Mouse (Mus musculus): ENCODE measurements around the gene Lgals7. TPM values are rescaled to one million over a fixed set of nuclear protein-coding genes. Genes with fewer than 3 reads are reported as not detected.

Gene Lgals7
- polyA plus RNA-seq, 1 experiment from 2014 or later = 5.3 TPM

GRCm38 (mm10) chr7:28826402-28826772, 37.3 kb upstream of the Lgals7 start:
- Histone ChIP-seq H3K9me3 (ENCODE audit: control insufficient read depth, low read length) (no peaks in the 10 kb centered on the region), H3K4me2 (ENCODE audit: low read length) (no peak overlapping the region), H3K36me3 (ENCODE audit: control insufficient read depth, insufficient read depth, low read length) (peaks cover 28% of the 10 kb centered on the region), H3K27ac (ENCODE audit: low read depth, low read length) (no peak overlapping the region; the same call in 1 of the 2 replicates), H3K4me1 (ENCODE audit: control insufficient read depth, insufficient read depth, low read depth, low read length) (peaks cover 12% of the 10 kb centered on the region), H3K27me3 (replicated peaks; ENCODE audit: control insufficient read depth, insufficient read depth, low read length) (no peaks in the 10 kb centered on the region), H3K4me3 (ENCODE audit: low read length) (no peak overlapping the region), H3K9ac (ENCODE audit: low read depth, low read length) (peak overlapping the region; percentile 70; the same call in 1 of the 2 replicates)
- no peak for ATAC-seq
- 90% methylated on average over 7 of the region's 7 CpGs for WGBS

- Histone ChIP-seq H3K9ac (ENCODE audit: low read depth, low read length) (no peak overlapping the region), H3K27me3 (replicated peaks; ENCODE audit: control insufficient read depth, insufficient read depth, low read length) (no peaks in the 10 kb centered on the region), H3K36me3 (ENCODE audit: control insufficient read depth, insufficient read depth, low read length) (peaks cover 25% of the 10 kb centered on the region), H3K9me3 (ENCODE audit: control insufficient read depth, low read length) (no peaks in the 10 kb centered on the region), H3K27ac (ENCODE audit: low read depth, low read length) (no peak overlapping the region), H3K4me2 (ENCODE audit: low read length) (no peak overlapping the region), H3K4me3 (ENCODE audit: low read length) (no peak overlapping the region), H3K4me1 (ENCODE audit: control insufficient read depth, insufficient read depth, low read depth, low read length) (peaks cover 10% of the 10 kb centered on the region)
- 59% methylated on average over 3 of the region's 3 CpGs for WGBS
- ATAC-seq = no peak
Measured at GRCm38 (mm10) chr7:28827338-28827737, 36.3 kb upstream of the Lgals7 start.

- Histone ChIP-seq H3K4me1 (ENCODE audit: control insufficient read depth, insufficient read depth, low read depth, low read length) (peaks cover 6% of the 10 kb centered on the region), H3K4me2 (ENCODE audit: low read length) (no peak overlapping the region), H3K27me3 (replicated peaks; ENCODE audit: control insufficient read depth, insufficient read depth, low read length) (no peaks in the 10 kb centered on the region), H3K9me3 (ENCODE audit: control insufficient read depth, low read length) (no peaks in the 10 kb centered on the region), H3K9ac (ENCODE audit: low read depth, low read length) (no peak overlapping the region), H3K27ac (ENCODE audit: low read depth, low read length) (no peak overlapping the region), H3K36me3 (ENCODE audit: control insufficient read depth, insufficient read depth, low read length) (peaks cover 19% of the 10 kb centered on the region), H3K4me3 (ENCODE audit: low read length) (no peak overlapping the region)
- WGBS = 93% methylated on average over 8 of the region's 8 CpGs
- ATAC-seq = no peak
Measured at GRCm38 (mm10) chr7:28829821-28830220, 33.8 kb upstream of the Lgals7 start.

GRCm38 (mm10) chr7:28830981-28831380, 32.7 kb upstream of the Lgals7 start:
- WGBS = 89% methylated on average over 5 of the region's 5 CpGs
- ATAC-seq = no peak

GRCm38 (mm10) chr7:28831411-28832125, 32.1 kb upstream of the Lgals7 start:
- Histone ChIP-seq H3K4me3 (ENCODE audit: low read length) (no peak overlapping the region), H3K27me3 (replicated peaks; ENCODE audit: control insufficient read depth, insufficient read depth, low read length) (no peaks in the 10 kb centered on the region), H3K27ac (ENCODE audit: low read depth, low read length) (no peak overlapping the region), H3K36me3 (ENCODE audit: control insufficient read depth, insufficient read depth, low read length) (peaks cover 19% of the 10 kb centered on the region), H3K4me2 (ENCODE audit: low read length) (no peak overlapping the region), H3K9me3 (ENCODE audit: control insufficient read depth, low read length) (no peaks in the 10 kb centered on the region), H3K4me1 (ENCODE audit: control insufficient read depth, insufficient read depth, low read depth, low read length) (no peaks in the 10 kb centered on the region), H3K9ac (ENCODE audit: low read depth, low read length) (no peak overlapping the region)
- WGBS = 92% methylated on average over 17 of the region's 17 CpGs
- no peak for ATAC-seq

More at GRCm38 (mm10) chr7:28830981-28831380, 32.7 kb upstream of the Lgals7 start:
- Histone ChIP-seq H3K27me3 (replicated peaks; ENCODE audit: control insufficient read depth, insufficient read depth, low read length) (no peaks in the 10 kb centered on the region), H3K9me3 (ENCODE audit: control insufficient read depth, low read length) (no peaks in the 10 kb centered on the region), H3K4me1 (ENCODE audit: control insufficient read depth, insufficient read depth, low read depth, low read length) (peaks cover 1% of the 10 kb centered on the region), H3K27ac (ENCODE audit: low read depth, low read length) (no peak overlapping the region), H3K9ac (ENCODE audit: low read depth, low read length) (no peak overlapping the region), H3K4me2 (ENCODE audit: low read length) (no peak overlapping the region), H3K36me3 (ENCODE audit: control insufficient read depth, insufficient read depth, low read length) (peaks cover 19% of the 10 kb centered on the region), H3K4me3 (ENCODE audit: low read length) (no peak overlapping the region)

- H3K4me3 ChIP-seq (ENCODE audit: low read length) = no peak overlapping the region
- no peak overlapping the region for H3K27ac ChIP-seq (ENCODE audit: low read depth, low read length)
- no peaks in the 10 kb centered on the region for H3K27me3 ChIP-seq (replicated peaks; ENCODE audit: control insufficient read depth, insufficient read depth, low read length)
- H3K9me3 ChIP-seq (ENCODE audit: control insufficient read depth, low read length) = no peaks in the 10 kb centered on the region
- peaks cover 19% of the 10 kb centered on the region for H3K36me3 ChIP-seq (ENCODE audit: control insufficient read depth, insufficient read depth, low read length)
- H3K9ac ChIP-seq (ENCODE audit: low read depth, low read length) = no peak overlapping the region
- WGBS = 76% methylated on average over 6 of the region's 6 CpGs
- H3K4me2 ChIP-seq (ENCODE audit: low read length) = no peak overlapping the region
- no peak for ATAC-seq
- H3K4me1 ChIP-seq (ENCODE audit: control insufficient read depth, insufficient read depth, low read depth, low read length) = no peaks in the 10 kb centered on the region
Measured at GRCm38 (mm10) chr7:28832137-28832536, 31.5 kb upstream of the Lgals7 start.

- Histone ChIP-seq H3K9me3 (ENCODE audit: control insufficient read depth, low read length) (no peaks in the 10 kb centered on the region), H3K36me3 (ENCODE audit: control insufficient read depth, insufficient read depth, low read length) (peaks cover 19% of the 10 kb centered on the region), H3K4me3 (ENCODE audit: low read length) (no peak within 1 kb of the TSS), H3K27me3 (replicated peaks; ENCODE audit: control insufficient read depth, insufficient read depth, low read length) (no peaks in the 10 kb centered on the region), H3K9ac (ENCODE audit: low read depth, low read length) (no peak within 1 kb of the TSS), H3K27ac (ENCODE audit: low read depth, low read length) (no peak within 1 kb of the TSS), H3K4me2 (ENCODE audit: low read length) (no peak within 1 kb of the TSS), H3K4me1 (ENCODE audit: control insufficient read depth, insufficient read depth, low read depth, low read length) (no peaks in the 10 kb centered on the region)
- no peak for ATAC-seq
- WGBS = 84% methylated on average over 6 of the region's 6 CpGs
Measured at GRCm38 (mm10) chr7:28833723-28834347, 29.8 kb upstream of the Lgals7 start, which contains the start of gene Lgals4. Gene Lgals4 (plus strand): TSS chr7:28833854.

GRCm38 (mm10) chr7:28836936-28837335, 26.7 kb upstream of the Lgals7 start:
- Histone ChIP-seq H3K9me3 (ENCODE audit: control insufficient read depth, low read length) (no peaks in the 10 kb centered on the region), H3K9ac (ENCODE audit: low read depth, low read length) (no peak overlapping the region), H3K4me3 (ENCODE audit: low read length) (no peak overlapping the region), H3K4me1 (ENCODE audit: control insufficient read depth, insufficient read depth, low read depth, low read length) (no peaks in the 10 kb centered on the region), H3K4me2 (ENCODE audit: low read length) (no peak overlapping the region), H3K27ac (ENCODE audit: low read depth, low read length) (no peak overlapping the region), H3K36me3 (ENCODE audit: control insufficient read depth, insufficient read depth, low read length) (peaks cover 2% of the 10 kb centered on the region; the same call in 1 of the 2 replicates), H3K27me3 (replicated peaks; ENCODE audit: control insufficient read depth, insufficient read depth, low read length) (no peaks in the 10 kb centered on the region)
- WGBS = 90% methylated on average over 5 of the region's 5 CpGs
- no peak for ATAC-seq

GRCm38 (mm10) chr7:28838331-28838730, 25.3 kb upstream of the Lgals7 start:
- H3K27ac ChIP-seq (ENCODE audit: low read depth, low read length) = no peak overlapping the region
- no peaks in the 10 kb centered on the region for H3K36me3 ChIP-seq (ENCODE audit: control insufficient read depth, insufficient read depth, low read length)
- H3K4me1 ChIP-seq (ENCODE audit: control insufficient read depth, insufficient read depth, low read depth, low read length) = no peaks in the 10 kb centered on the region
- no peak overlapping the region for H3K4me3 ChIP-seq (ENCODE audit: low read length)
- no peak overlapping the region for H3K4me2 ChIP-seq (ENCODE audit: low read length)
- H3K9ac ChIP-seq (ENCODE audit: low read depth, low read length) = no peak overlapping the region
- no peaks in the 10 kb centered on the region for H3K9me3 ChIP-seq (ENCODE audit: control insufficient read depth, low read length)
- H3K27me3 ChIP-seq (replicated peaks; ENCODE audit: control insufficient read depth, insufficient read depth, low read length) = no peaks in the 10 kb centered on the region
- WGBS = 78% methylated on average over 9 of the region's 9 CpGs
- ATAC-seq = no peak
